Mouse (Mus musculus) limb, embryonic 12.5 days (tissue): ENCODE measurements around the gene D030056L22Rik. TPM values are rescaled to one million over a fixed set of nuclear protein-coding genes. Genes with fewer than 3 reads are reported as not detected.
"Not testable (repeated sequence)": the region's sequence is repeated elsewhere in the genome, so short reads cannot be mapped to it uniquely, and the experiment has no call there.

Experiments used
- ATAC-seq: fragments of 200-750 bp; cut with Nextera tagmentation; 2 replicates; pipeline ENCODE4 v1.8.0; 2017; ENCODE audit warnings: low read depth, moderate TSS enrichment; ENCODE audit not compliant: insufficient number of reproducible peaks, insufficient read depth, low FRiP score, low TSS enrichment
- H3K27ac ChIP-seq: fragments of 300-500 bp; sonication (generic); 2 replicates; pipeline ENCODE4 v1.5.1; 2016; ENCODE audit warnings: mild to moderate bottlenecking, moderate library complexity
- H3K27me3 ChIP-seq: fragments of 300-500 bp; sonication (generic); 2 replicates; pipeline ENCODE4 v1.6.1; 2016; ENCODE audit warnings: mild to moderate bottlenecking, moderate library complexity
- H3K36me3 ChIP-seq: fragments of 300-500 bp; sonication (generic); 2 replicates; pipeline ENCODE4 v1.6.1; 2016; ENCODE audit warnings: mild to moderate bottlenecking, moderate library complexity
- H3K4me1 ChIP-seq: fragments of 300-500 bp; sonication (generic); replicated peaks from 2 replicates; pipeline ENCODE4 v1.6.1; 2016
- H3K4me2 ChIP-seq: fragments of 300-500 bp; sonication (generic); 2 replicates; pipeline ENCODE4 v1.6.1; 2016; ENCODE audit warnings: mild to moderate bottlenecking, moderate library complexity
- H3K4me3 ChIP-seq: fragments of 300-500 bp; sonication (generic); replicated peaks from 2 replicates; pipeline ENCODE4 v1.5.1; 2016; ENCODE audit warnings: mild to moderate bottlenecking
- H3K9ac ChIP-seq: fragments of 300-500 bp; sonication (generic); replicated peaks from 2 replicates; pipeline ENCODE4 v1.6.1; 2016; ENCODE audit warnings: mild to moderate bottlenecking, moderate library complexity
- H3K9me3 ChIP-seq: fragments of 300-500 bp; sonication (generic); 2 replicates; pipeline ENCODE4 v1.6.1; 2016; ENCODE audit warnings: mild to moderate bottlenecking, moderate library complexity
- WGBS: fragments of 180-500 bp; shearing (Covaris S2); methylation state at CpG from one replicate; pipeline ENCODE4 v1.1.7; 2016; 5-methylcytosine and 5-hydroxymethylcytosine counted together
- polyA plus RNA-seq: library from polyadenylated mRNA; unstranded; fragments of >200 nt; fragmentation: Nextera tagmentation; extraction: Ambion mirVana; gene quantifications from 2 replicates; pipeline ENCODE4 v1.2.1, GENCODE M21; 2016

D030056L22Rik gene
- polyA plus RNA-seq, 1 experiment from 2014 or later: 39.7 TPM

DNA sequence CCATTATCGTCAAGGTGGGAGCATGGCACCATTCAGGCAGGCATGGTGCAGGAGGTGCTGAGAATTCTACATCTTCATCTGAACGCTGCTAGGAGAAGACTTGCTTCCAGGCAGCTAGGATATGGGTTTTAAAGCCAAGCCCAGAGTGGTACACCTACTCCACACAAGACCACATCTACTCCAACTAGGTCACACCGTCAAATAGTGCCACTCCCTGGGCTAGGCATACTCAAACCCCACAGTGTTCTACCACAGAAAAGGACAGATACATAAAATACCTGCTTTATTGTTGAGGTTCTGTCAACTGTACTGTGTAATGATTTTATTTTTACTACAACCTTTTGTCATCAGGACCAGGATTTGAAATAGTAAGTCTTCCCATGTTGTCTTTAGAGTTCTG, 17.9 kb upstream of the D030056L22Rik start:
- 92% methylated on average over 3 of the region's 3 CpGs for WGBS
- Histone ChIP-seq H3K4me2 (no peak overlapping the region), H3K9me3 (no peaks in the 10 kb centered on the region), H3K9ac (no peak overlapping the region), H3K27ac (no peak overlapping the region), H3K4me3 (no peak overlapping the region), H3K4me1 (no peaks in the 10 kb centered on the region), H3K27me3 (no peaks in the 10 kb centered on the region), H3K36me3 (peaks cover 26% of the 10 kb centered on the region)
- no peak for ATAC-seq

DNA sequence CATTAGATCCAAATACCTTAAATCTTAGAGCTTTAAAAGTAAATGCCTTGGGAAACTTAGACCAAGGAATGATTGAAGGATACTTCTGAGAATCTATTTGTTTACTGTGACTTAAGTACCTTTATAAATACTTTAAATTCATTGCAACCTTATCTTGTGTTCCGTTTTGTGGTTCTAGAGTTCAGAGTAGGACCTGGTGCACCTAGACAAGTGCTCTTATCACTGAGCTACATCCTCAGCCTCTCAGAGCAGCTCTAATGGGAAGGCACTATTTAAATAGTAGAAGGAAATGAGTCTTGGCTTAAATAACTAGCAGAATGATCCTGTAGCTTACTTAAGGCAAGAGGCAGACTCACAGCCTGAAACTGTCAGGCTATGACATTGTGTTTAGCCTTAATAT, 17.4 kb upstream of the D030056L22Rik start:
- no peaks in the 10 kb centered on the region for H3K27me3 ChIP-seq
- no peak overlapping the region for H3K9ac ChIP-seq
- 85% methylated on average over 1 of the region's 1 CpGs for WGBS
- ATAC-seq: no peak
- no peak overlapping the region for H3K27ac ChIP-seq
- no peaks in the 10 kb centered on the region for H3K9me3 ChIP-seq
- no peak overlapping the region for H3K4me3 ChIP-seq
- peaks cover 26% of the 10 kb centered on the region for H3K36me3 ChIP-seq
- H3K4me2 ChIP-seq: no peak overlapping the region
- H3K4me1 ChIP-seq: no peaks in the 10 kb centered on the region

DNA sequence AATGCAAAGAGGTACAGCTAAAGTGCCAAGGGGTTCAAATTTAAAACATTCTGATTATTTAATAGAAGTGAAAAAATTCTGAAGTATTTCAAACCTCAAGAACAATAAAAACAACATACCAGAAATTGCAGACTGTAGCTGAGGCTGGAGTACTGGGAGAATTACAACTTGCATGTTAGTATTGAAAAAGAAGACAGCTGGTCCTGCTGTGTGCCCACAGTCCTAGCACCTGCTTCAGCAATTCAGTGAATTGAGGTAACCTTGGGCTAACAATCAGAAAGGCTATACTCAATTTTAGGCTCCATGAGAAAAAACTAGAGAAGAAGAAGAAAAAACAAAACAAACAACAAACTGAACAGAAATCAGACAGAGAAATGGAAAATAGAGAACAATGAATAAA, 4.9 kb upstream of the D030056L22Rik start:
- ATAC-seq: no peak
- Histone ChIP-seq H3K4me3 (no peak overlapping the region), H3K36me3 (peaks cover 8% of the 10 kb centered on the region), H3K4me2 (no peak overlapping the region), H3K9me3 (no peaks in the 10 kb centered on the region), H3K4me1 (no peaks in the 10 kb centered on the region), H3K9ac (no peak overlapping the region), H3K27me3 (no peaks in the 10 kb centered on the region), H3K27ac (no peak overlapping the region)

DNA sequence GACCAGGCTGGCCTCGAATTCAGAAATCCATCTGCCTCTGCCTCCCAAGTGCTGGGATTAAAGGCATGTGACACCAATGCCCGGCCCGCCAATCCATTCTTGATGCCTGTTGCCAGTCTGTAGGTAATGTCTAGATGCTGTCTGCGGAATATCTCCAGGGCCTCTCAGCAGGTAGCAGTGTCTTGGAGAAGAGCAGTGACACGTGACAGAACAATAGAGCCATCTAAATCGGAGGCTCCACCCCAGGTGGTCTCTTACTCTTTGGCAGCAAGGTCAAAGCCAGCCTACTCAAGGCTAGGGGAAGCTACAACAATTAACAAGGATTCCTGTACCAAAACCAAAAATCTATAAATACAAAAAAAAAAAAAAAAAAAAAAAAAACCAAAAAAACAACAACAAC, 2.1 kb upstream of the D030056L22Rik start:
- peaks cover 19% of the 10 kb centered on the region for H3K4me1 ChIP-seq
- H3K9ac ChIP-seq: no peak overlapping the region
- 73% methylated on average over 6 of the region's 6 CpGs for WGBS
- no peaks in the 10 kb centered on the region for H3K27me3 ChIP-seq
- no peaks in the 10 kb centered on the region for H3K9me3 ChIP-seq
- H3K4me2 ChIP-seq: no peak overlapping the region
- no peak overlapping the region for H3K27ac ChIP-seq
- no peak for ATAC-seq
- H3K36me3 ChIP-seq: peaks cover 8% of the 10 kb centered on the region
- H3K4me3 ChIP-seq: no peak overlapping the region

DNA sequence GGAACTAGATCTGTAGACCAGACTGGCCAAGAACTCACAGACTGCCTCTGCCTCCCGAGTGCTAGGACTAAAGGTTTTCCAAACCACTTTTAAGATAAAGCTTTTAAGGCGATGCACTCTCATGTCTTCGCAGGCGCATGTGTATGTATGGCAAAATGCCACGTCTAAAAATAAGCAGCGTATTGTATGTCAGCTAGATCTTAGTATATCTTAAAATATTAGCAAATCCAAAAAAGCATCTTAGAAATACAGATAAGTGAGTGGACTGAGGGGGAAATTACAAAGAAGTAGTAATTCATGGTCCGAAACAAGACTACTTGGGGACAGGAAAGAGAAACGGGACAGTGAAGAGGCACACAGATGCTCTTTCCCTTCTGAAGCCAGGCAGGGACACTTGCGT, 1.4 kb upstream of the D030056L22Rik start:
- Histone ChIP-seq H3K27me3 (no peaks in the 10 kb centered on the region), H3K4me1 (peaks cover 21% of the 10 kb centered on the region), H3K4me3 (no peak overlapping the region), H3K27ac (no peak overlapping the region), H3K36me3 (peaks cover 8% of the 10 kb centered on the region), H3K4me2 (no peak overlapping the region), H3K9ac (no peak overlapping the region), H3K9me3 (no peaks in the 10 kb centered on the region)
- WGBS: 90% methylated on average over 9 of the region's 9 CpGs
- no peak for ATAC-seq

DNA sequence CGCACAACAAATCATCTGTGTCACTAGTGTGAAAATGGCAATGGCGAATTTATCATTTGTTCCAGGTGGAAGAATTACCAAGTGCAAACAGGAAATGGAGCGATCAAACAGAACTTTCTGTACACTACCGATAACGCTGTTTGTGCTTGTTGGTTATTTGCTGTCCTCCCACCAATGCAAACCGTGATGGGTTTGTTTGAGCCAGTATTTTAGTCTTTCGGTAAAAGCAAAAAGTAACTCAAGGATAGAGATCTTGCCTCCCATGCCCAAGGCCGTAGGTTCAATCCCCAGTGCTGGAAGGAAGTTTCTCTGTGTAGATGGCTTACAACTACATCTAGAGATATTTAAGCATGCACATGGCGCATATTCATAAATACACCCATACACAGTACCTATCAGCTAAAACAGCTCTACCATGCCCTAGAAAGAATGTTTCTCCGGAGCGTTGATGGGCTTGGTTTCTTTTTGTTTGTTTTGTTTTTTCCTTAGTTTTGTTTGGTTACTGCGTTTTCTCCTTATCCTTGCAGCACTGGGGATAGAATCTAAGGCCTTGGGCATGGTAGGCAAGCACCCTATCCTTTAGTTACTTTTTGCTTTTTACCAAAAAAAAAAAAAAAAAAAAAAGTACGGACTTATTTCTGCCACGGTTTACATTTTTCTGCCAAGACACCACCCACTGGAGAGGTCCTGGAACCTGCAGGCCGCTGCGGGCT, 684 bp upstream of the D030056L22Rik start:
- WGBS: 59% methylated on average over 16 of the region's 16 CpGs
- ATAC-seq: no peak

DNA sequence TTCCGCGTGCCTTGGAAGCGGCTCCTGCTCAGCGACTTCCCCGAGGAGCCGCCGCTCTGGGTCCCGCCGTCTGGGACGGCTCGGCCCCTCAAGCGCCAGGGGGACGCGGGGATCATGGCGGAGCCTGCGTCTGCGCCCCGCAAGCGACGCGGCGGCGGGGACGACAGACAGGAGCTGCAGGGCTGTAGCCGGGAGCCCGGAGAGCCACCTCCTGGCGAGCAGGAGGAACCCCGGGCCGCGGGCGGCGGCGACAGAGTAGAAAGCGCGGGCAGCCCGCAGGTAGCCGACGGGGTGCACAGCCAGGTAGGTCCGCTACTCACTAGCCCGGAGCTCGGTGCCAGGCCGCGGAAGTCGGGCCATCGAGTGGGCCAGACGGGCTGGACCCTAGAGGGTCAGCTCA, 364 bp downstream of the D030056L22Rik start:
- H3K4me2 ChIP-seq: peak overlapping the region; percentile 75
- WGBS: under 1% methylated on average over 46 of the region's 46 CpGs
- H3K4me3 ChIP-seq: peak overlapping the region; percentile 94
- H3K27ac ChIP-seq: peak overlapping the region; percentile 92
- H3K27me3 ChIP-seq, H3K9me3 ChIP-seq: not testable (repeated sequence)
- peaks cover 21% of the 10 kb centered on the region for H3K4me1 ChIP-seq
- peak; percentile 53 for ATAC-seq
- peak overlapping the region; percentile 88 for H3K9ac ChIP-seq
- H3K36me3 ChIP-seq: peaks cover 11% of the 10 kb centered on the region

More for the DNA sequence above, 684 bp upstream of the D030056L22Rik start:
- Histone ChIP-seq H3K4me3 (peak overlapping the region; percentile 94), H3K27me3 (no peaks in the 10 kb centered on the region), H3K9me3 (no peaks in the 10 kb centered on the region), H3K36me3 (peaks cover 5% of the 10 kb centered on the region; the same call in 1 of the 2 replicates), H3K27ac (peak overlapping the region; percentile 92), H3K9ac (peak overlapping the region; percentile 73), H3K4me2 (peak overlapping the region; percentile 52), H3K4me1 (peaks cover 21% of the 10 kb centered on the region)

DNA sequence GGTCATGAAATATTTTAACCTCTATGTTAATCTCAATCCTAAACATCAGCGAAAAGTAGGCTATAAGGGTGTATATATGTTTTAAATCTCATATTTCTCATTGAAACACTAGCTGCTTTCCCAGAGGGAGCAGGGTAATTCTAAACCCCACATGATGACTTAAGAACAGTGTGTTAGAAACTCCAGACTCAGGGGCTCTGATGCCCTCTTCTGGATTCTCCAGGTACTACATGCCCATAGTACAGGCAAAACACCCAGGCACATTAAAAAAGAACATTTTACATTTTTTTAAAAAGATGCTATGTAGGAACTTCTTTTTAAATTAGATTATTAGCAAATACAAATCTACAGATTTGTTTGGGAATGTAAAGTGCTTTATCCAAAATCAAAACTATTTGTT, 3.4 kb downstream of the D030056L22Rik start:
- peaks cover 21% of the 10 kb centered on the region for H3K4me1 ChIP-seq
- no peak overlapping the region for H3K27ac ChIP-seq
- no peak overlapping the region for H3K4me2 ChIP-seq
- peaks cover 22% of the 10 kb centered on the region for H3K36me3 ChIP-seq
- H3K27me3 ChIP-seq: no peaks in the 10 kb centered on the region
- H3K4me3 ChIP-seq: no peak overlapping the region
- no peaks in the 10 kb centered on the region for H3K9me3 ChIP-seq
- no peak for ATAC-seq
- no peak overlapping the region for H3K9ac ChIP-seq
- WGBS: 37% methylated on average over 1 of the region's 1 CpGs

DNA sequence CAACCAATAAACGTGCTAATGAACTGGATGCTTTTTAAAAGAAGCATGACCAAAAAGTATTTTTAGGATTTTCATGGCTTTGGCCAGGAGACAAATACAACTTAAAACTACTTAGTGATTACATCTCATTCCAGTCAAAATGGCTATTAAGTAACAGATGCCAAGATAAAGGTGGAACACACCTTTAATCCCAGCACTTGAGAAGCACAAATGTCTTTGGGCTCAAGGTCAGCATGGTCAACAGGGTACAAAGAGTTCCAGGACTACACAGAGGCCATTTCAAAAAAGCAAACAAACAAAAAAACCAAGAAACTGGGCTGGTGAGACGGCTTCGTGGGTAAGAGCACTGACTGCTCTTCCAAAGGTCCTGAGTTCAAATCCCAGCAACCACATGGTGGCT, 7.3 kb downstream of the D030056L22Rik start:
- no peak overlapping the region for H3K4me3 ChIP-seq
- H3K4me2 ChIP-seq: no peak overlapping the region
- no peaks in the 10 kb centered on the region for H3K27me3 ChIP-seq
- ATAC-seq: no peak
- WGBS: 88% methylated on average over 3 of the region's 3 CpGs
- peaks cover 7% of the 10 kb centered on the region; the same call in 1 of the 2 replicates for H3K4me1 ChIP-seq
- no peak overlapping the region for H3K9ac ChIP-seq
- peaks cover 22% of the 10 kb centered on the region for H3K36me3 ChIP-seq
- H3K9me3 ChIP-seq: no peaks in the 10 kb centered on the region
- no peak overlapping the region for H3K27ac ChIP-seq

DNA sequence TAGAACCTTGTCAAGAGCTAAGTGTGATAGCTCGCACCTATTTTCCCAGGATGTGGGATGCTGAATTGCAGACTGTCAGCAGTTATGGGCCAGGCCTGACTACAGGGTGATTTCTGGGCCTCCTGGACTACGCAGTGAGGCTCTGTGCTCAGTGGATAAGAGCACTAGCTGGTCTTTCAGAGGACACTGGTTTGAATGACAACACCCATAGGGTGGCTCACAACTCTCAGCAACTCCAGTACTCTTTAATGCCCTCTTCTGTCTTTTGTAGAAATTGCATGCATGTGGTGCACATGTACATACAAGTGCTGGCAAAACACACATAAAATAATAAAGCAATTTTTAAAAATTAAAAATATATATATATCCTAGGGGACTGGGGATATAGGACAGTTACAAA, 12.2 kb downstream of the D030056L22Rik start:
- Histone ChIP-seq H3K36me3 (no peaks in the 10 kb centered on the region), H3K9ac (no peak overlapping the region), H3K9me3 (no peaks in the 10 kb centered on the region), H3K4me1 (no peaks in the 10 kb centered on the region), H3K27me3 (no peaks in the 10 kb centered on the region), H3K27ac (no peak overlapping the region), H3K4me3 (no peak overlapping the region), H3K4me2 (no peak overlapping the region)
- ATAC-seq: no peak
- WGBS: 74% methylated on average over 2 of the region's 2 CpGs

DNA sequence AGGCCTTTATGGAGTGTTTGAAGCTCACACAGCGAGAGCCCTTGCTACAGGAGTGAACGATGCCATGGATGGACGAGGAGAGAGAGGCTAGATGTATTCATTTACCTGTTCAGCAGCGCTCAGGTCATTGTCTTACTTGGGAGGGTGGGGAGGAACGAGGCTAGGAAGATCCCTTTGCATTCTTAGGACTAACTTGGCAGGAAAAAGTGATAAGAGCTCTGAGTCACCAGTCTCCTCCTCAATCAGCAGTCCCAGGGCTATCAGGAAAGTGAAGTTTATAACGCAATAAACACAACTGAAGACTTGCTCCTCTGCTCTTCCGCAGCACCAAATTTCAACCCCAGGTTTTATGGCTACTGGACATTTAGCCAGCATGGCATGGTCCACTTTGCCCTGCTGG, 17.3 kb downstream of the D030056L22Rik start:
- WGBS: 67% methylated on average over 7 of the region's 7 CpGs

DNA sequence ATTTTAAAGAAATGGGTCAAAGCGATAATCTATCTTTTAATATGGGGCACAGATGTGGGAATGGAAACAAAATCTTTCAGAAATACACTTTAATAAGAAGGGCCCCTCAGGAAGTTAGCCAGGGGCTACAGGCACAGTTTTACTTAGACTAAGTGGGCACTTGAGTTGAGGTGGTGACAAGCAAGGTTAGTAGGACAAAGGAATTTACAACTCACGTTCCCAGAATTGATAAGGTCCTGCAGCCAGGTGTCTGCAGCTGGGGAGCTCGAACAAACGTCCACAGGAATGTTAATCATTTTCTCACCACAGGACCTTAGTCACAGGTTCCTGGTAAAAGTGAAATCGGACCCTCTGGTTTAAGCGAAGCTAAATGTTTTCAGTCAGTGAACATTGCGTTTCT, 18.1 kb downstream of the D030056L22Rik start:
- Histone ChIP-seq H3K36me3 (no peaks in the 10 kb centered on the region), H3K9me3 (no peaks in the 10 kb centered on the region), H3K9ac (no peak overlapping the region), H3K27me3 (no peaks in the 10 kb centered on the region), H3K4me1 (peaks cover 5% of the 10 kb centered on the region), H3K4me2 (no peak overlapping the region; the same call in 1 of the 2 replicates), H3K4me3 (no peak overlapping the region), H3K27ac (no peak overlapping the region)
- 17% methylated on average over 7 of the region's 7 CpGs for WGBS
- no peak for ATAC-seq

More for the DNA sequence above, 17.3 kb downstream of the D030056L22Rik start:
- Histone ChIP-seq H3K4me2 (no peak overlapping the region), H3K27me3 (no peaks in the 10 kb centered on the region), H3K9ac (no peak overlapping the region), H3K4me1 (peaks cover 5% of the 10 kb centered on the region), H3K4me3 (no peak overlapping the region), H3K9me3 (no peaks in the 10 kb centered on the region), H3K36me3 (no peaks in the 10 kb centered on the region), H3K27ac (no peak overlapping the region)
- ATAC-seq: no peak
